Mouse (Mus musculus) stomach, embryonic 14.5 days (tissue): ENCODE results near the gene Serpinb3b. TPM values are rescaled to one million over a fixed set of nuclear protein-coding genes. Genes with fewer than 3 reads are reported as not detected.
"Not testable (repeated sequence)": the region's sequence is repeated elsewhere in the genome, so short reads cannot be mapped to it uniquely, and the experiment has no call there.

Source experiments
- ATAC-seq: fragments of 200-750 bp; cut with Nextera tagmentation; 2 replicates; pipeline ENCODE4 v1.8.0; 2017; ENCODE audit warnings: low read depth, moderate TSS enrichment; ENCODE audit not compliant: insufficient number of reproducible peaks, insufficient read depth, low FRiP score
- H3K27ac ChIP-seq: fragments of 300-500 bp; sonication (generic); 2 replicates; pipeline ENCODE4 v1.5.1; 2014; ENCODE audit warnings: mild to moderate bottlenecking, low read length, moderate library complexity, mixed read lengths
- H3K27me3 ChIP-seq: fragments of 300-500 bp; sonication (generic); 2 replicates; pipeline ENCODE4 v1.6.1; 2014; ENCODE audit warnings: low read length, control low read depth, mixed read lengths; ENCODE audit not compliant: control insufficient read depth, insufficient read depth
- H3K36me3 ChIP-seq: fragments of 300-500 bp; sonication (generic); 2 replicates; pipeline ENCODE4 v1.6.1; 2014; ENCODE audit warnings: mild to moderate bottlenecking, control low read depth, low read length, moderate library complexity, mixed read lengths; ENCODE audit not compliant: control insufficient read depth, insufficient read depth
- H3K4me1 ChIP-seq: fragments of 300-500 bp; sonication (generic); 2 replicates; pipeline ENCODE4 v1.6.1; 2014; ENCODE audit warnings: low read length, control low read depth, mixed read lengths; ENCODE audit not compliant: control insufficient read depth, insufficient read depth
- H3K4me2 ChIP-seq: fragments of 300-500 bp; sonication (generic); replicated peaks from 2 replicates; pipeline ENCODE4 v1.6.1; 2014; ENCODE audit warnings: low read depth, low read length, control low read depth
- H3K4me3 ChIP-seq: fragments of 300-500 bp; sonication (generic); 2 replicates; pipeline ENCODE4 v1.5.1; 2014; ENCODE audit warnings: low read depth, low read length, control low read depth
- H3K9ac ChIP-seq: fragments of 300-500 bp; sonication (generic); replicated peaks from 2 replicates; pipeline ENCODE4 v1.6.1; 2014; ENCODE audit warnings: low read depth, mild to moderate bottlenecking, control low read depth, low read length, moderate library complexity, mixed read lengths
- H3K9me3 ChIP-seq: fragments of 300-500 bp; sonication (generic); 2 replicates; pipeline ENCODE4 v1.6.1; 2016; ENCODE audit warnings: low read depth, low read length, control low read depth; ENCODE audit not compliant: control insufficient read depth
- WGBS: fragments of 180-500 bp; shearing (Covaris S2); extraction: QIAGEN DNeasy Blood & Tissue Kit; methylation state at CpG from one replicate; pipeline ENCODE4 v1.1.7; 2014; 5-methylcytosine and 5-hydroxymethylcytosine counted together
- polyA plus RNA-seq: library from polyadenylated mRNA; unstranded; fragments of >200 nt; fragmentation: Nextera tagmentation; extraction: Ambion mirVana; gene quantifications from 2 replicates; pipeline ENCODE4 v1.2.1, GENCODE M21; 2014

Gene Serpinb3b
- not detected in 2 replicates for polyA plus RNA-seq

GRCm38 (mm10) chr1:107278261-107278660, at the start of gene Serpinb3b, which contains the start of gene Serpinb3c:
TSS of gene Serpinb3b (minus strand) at chr1:107278361.
TSS of gene Serpinb3c (minus strand) at chr1:107278371.
- H3K9me3 ChIP-seq, H3K9ac ChIP-seq, ATAC-seq, H3K36me3 ChIP-seq, H3K4me3 ChIP-seq, H3K27me3 ChIP-seq, H3K4me1 ChIP-seq, H3K27ac ChIP-seq, H3K4me2 ChIP-seq: not testable (repeated sequence)

GRCm38 (mm10) chr1:107243170-107243569, 35.0 kb downstream of the Serpinb3b start:
- not testable (repeated sequence) for H3K9me3 ChIP-seq
- 45% methylated on average over 3 of the region's 3 CpGs for WGBS

DNA sequence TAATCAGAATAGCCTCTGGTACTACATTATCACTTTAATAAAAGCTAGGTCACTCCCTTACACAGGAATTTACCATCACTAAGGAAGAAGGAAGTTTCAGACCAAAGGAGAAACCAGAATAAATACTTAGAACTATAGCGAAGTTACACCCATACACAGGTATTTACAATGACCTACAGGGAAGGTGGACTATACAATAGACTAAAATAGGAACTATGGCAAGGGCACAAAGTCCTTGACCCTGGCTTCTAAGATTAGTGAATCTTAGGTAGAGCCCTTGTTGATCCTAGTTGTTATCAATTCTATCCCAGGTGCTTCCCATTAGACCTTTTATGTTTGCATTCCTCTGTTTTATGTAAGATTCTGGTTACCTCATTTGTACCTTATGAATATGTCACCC, 60.9 kb downstream of the Serpinb3b start:
- not testable (repeated sequence) for H3K4me3 ChIP-seq, H3K36me3 ChIP-seq, H3K4me1 ChIP-seq, H3K9me3 ChIP-seq, H3K9ac ChIP-seq, H3K27ac ChIP-seq, H3K4me2 ChIP-seq, ATAC-seq, H3K27me3 ChIP-seq
- WGBS: 90% methylated on average over 1 of the region's 1 CpGs

More at GRCm38 (mm10) chr1:107243170-107243569, 35.0 kb downstream of the Serpinb3b start:
- not testable (repeated sequence) for H3K4me1 ChIP-seq, H3K27ac ChIP-seq, H3K9ac ChIP-seq, H3K4me2 ChIP-seq, H3K36me3 ChIP-seq, H3K4me3 ChIP-seq, H3K27me3 ChIP-seq
- ATAC-seq: 0 out of 2 replicates have a peak, but pooled peaks have one; percentile 23

- H3K27ac ChIP-seq, H3K27me3 ChIP-seq, H3K4me3 ChIP-seq, H3K4me1 ChIP-seq, ATAC-seq, H3K4me2 ChIP-seq, H3K36me3 ChIP-seq, H3K9ac ChIP-seq, H3K9me3 ChIP-seq: not testable (repeated sequence)
Measured at GRCm38 (mm10) chr1:107127453-107127852, 150.7 kb downstream of the Serpinb3b start.

Other genes starting within 250 kb of the Serpinb3b start
- 0.14 and 0.25 TPM in 2 replicates for gene Serpinb3a, start 226.1 kb downstream of the Serpinb3b start, polyA plus RNA-seq
- not detected in 2 replicates for gene Serpinb3d, start 194.9 kb downstream of the Serpinb3b start, polyA plus RNA-seq
- not detected in 2 replicates for gene Serpinb3c, start within 50 bp of the Serpinb3b start, polyA plus RNA-seq
- gene Serpinb11, start 82.8 kb upstream of the Serpinb3b start, polyA plus RNA-seq: 0.13 TPM in 1 of 2 replicates, not detected in the other
- not detected in 2 replicates for gene Serpinb7, start 121.3 kb upstream of the Serpinb3b start, polyA plus RNA-seq
- 0.29 TPM in 1 of 2 replicates, not detected in the other for gene Serpinb2, start 233.1 kb upstream of the Serpinb3b start, polyA plus RNA-seq